12 mouse cellular contexts compared by ENCODE assay signal in genomic region chr5:28161383-28161937, GRCm38 (mm10). TPM values are rescaled to one million over a fixed set of nuclear protein-coding genes. Genes with fewer than 3 reads are reported as not detected.
DNase-seq lines count a peak whose midpoint lies in the region; ATAC-seq and TF ChIP-seq lines count a peak whose summit lies in the region.
"Had no signal": no experiment of that assay in that cellular context is flagged by ENCODE, and none has a peak within 500 bp of the region (broad histone marks: within the 10 kb centered on the region; RNA-seq: fewer than 3 reads in every experiment).

No protein-coding gene starts in this region.

- WGBS in hindbrain, embryonic 13.5 days: 4% methylated on average over 20 of the region's 20 CpGs
- 9% methylated on average over 20 of the region's 20 CpGs for WGBS in midbrain, embryonic 15.5 days

- H3K4me3 ChIP-seq in gastrocnemius, adult 2 months: peak overlapping the region; percentile 47
- H3K4me3 ChIP-seq in megakaryocyte, embryonic 14.5 days (replicated peaks): peak overlapping the region; percentile 70
- H3K4me3 ChIP-seq in hindbrain, embryonic 13.5 days: peak overlapping the region; percentile 15
- peak overlapping the region; percentile 1 for H3K4me3 ChIP-seq in midbrain, embryonic 15.5 days
- H3K4me3 ChIP-seq: liver, embryonic 15.5 days; myocyte had no signal

- H3K27ac ChIP-seq in gastrocnemius, adult 2 months: no peak overlapping the region
- no peak overlapping the region for H3K27ac ChIP-seq in hindbrain, embryonic 13.5 days
- no peak overlapping the region for H3K27ac ChIP-seq in midbrain, embryonic 15.5 days
- H3K27ac ChIP-seq: liver, embryonic 15.5 days had no signal

- no peaks in the 10 kb centered on the region for H3K36me3 ChIP-seq in megakaryocyte, embryonic 14.5 days (replicated peaks; ENCODE audit: low read length)
- H3K36me3 ChIP-seq in hindbrain, embryonic 13.5 days: no peaks in the 10 kb centered on the region
- H3K36me3 ChIP-seq in midbrain, embryonic 15.5 days (replicated peaks): no peaks in the 10 kb centered on the region
- H3K36me3 ChIP-seq: liver, embryonic 15.5 days had no signal

- TF ChIP-seq CTCF in gastrocnemius, adult 2 months (IDR thresholded peaks at IDR 0.05): no peak

- no peak for DNase-seq in gastrocnemius, adult 2 months
- no peak for DNase-seq in gastrocnemius, adult 8-10 months (ENCODE audit: low spot score in 2 of 2)
- no peak for DNase-seq in right cerebral cortex, postnatal 14 days
- DNase-seq: right cerebral cortex, postnatal 25 days; thymus, postnatal 36 days had no signal

- 0 out of 2 replicates have a peak overlapping the region, but pooled peaks have one; percentile 24 for H3K9ac ChIP-seq in hindbrain, embryonic 13.5 days
- no peak overlapping the region for H3K9ac ChIP-seq in midbrain, embryonic 15.5 days
- H3K9ac ChIP-seq: liver, embryonic 15.5 days had no signal

- no peak for ATAC-seq in megakaryocyte, adult 5-6 weeks (ENCODE audit: poor library complexity, severe bottlenecking)
- no peak for ATAC-seq in hindbrain, embryonic 13.5 days (ENCODE audit: low FRiP score)
- ATAC-seq in midbrain, embryonic 15.5 days (replicated peaks): no peak
- ATAC-seq in erythroblast, adult 5-6 weeks (replicated peaks; ENCODE audit: low FRiP score, poor library complexity, severe bottlenecking): no peak

- H3K4me2 ChIP-seq in hindbrain, embryonic 13.5 days: peak overlapping the region; percentile 34
- peak overlapping the region; percentile 34 for H3K4me2 ChIP-seq in midbrain, embryonic 15.5 days
- H3K4me2 ChIP-seq: liver, embryonic 15.5 days had no signal

- intact Hi-C loops in gastrocnemius, adult 2 months (cut with DNase I): no loop called here

- H3K4me1 ChIP-seq in megakaryocyte, embryonic 14.5 days: peaks cover 44% of the 10 kb centered on the region
- H3K4me1 ChIP-seq in hindbrain, embryonic 13.5 days (replicated peaks): peaks cover 43% of the 10 kb centered on the region
- peaks cover 41% of the 10 kb centered on the region for H3K4me1 ChIP-seq in midbrain, embryonic 15.5 days

- H3K27me3 ChIP-seq in megakaryocyte, embryonic 14.5 days (replicated peaks): peaks cover 96% of the 10 kb centered on the region
- H3K27me3 ChIP-seq in hindbrain, embryonic 13.5 days: peaks cover 99% of the 10 kb centered on the region
- H3K27me3 ChIP-seq in midbrain, embryonic 15.5 days (replicated peaks): peaks cover 65% of the 10 kb centered on the region

- H3K9me3 ChIP-seq in megakaryocyte, embryonic 14.5 days: 0 out of 2 replicates have a peak, but pooled peaks cover 6% of the 10 kb centered on the region
- no peaks in the 10 kb centered on the region for H3K9me3 ChIP-seq in hindbrain, embryonic 13.5 days
- no peaks in the 10 kb centered on the region for H3K9me3 ChIP-seq in midbrain, embryonic 15.5 days
- H3K9me3 ChIP-seq: liver, embryonic 15.5 days had no signal

RNA-seq across cellular contexts. Expression of gene En2, which starts 4.0 kb away (rescaled TPM):
- total RNA-seq in gastrocnemius, adult 2 months (2021): under 1 TPM; 0.36 to 0.54 TPM
- under 1 TPM; 0.38 to 0.48 (median 0.44) TPM for total RNA-seq in gastrocnemius, adult 8-10 months (2022)
- polyA plus RNA-seq in megakaryocyte, embryonic 14.5 days (2012; ENCODE audit: insufficient read depth, low replicate concordance): 0.47 TPM in 1 of 2 replicates, not detected in the other
- not detected in 2 replicates for total RNA-seq in megakaryocyte, adult 5-6 weeks (2015)
- not detected in 2 replicates for total RNA-seq in megakaryocyte, adult 5-6 weeks (2017)
- 0.58 and 0.71 TPM in 2 replicates for polyA plus RNA-seq in hindbrain, embryonic 13.5 days (2015; fragmentation: Nextera tagmentation; extraction: Ambion mirVana)
- 0.93 and 1.5 TPM in 2 replicates for polyA plus RNA-seq in midbrain, embryonic 15.5 days (2015; fragmentation: Nextera tagmentation; extraction: Ambion mirVana)
- not detected in 2 replicates for total RNA-seq in erythroblast, adult 5-6 weeks (2015; ENCODE audit: low replicate concordance)
- not detected in 2 replicates for total RNA-seq in erythroblast, adult 5-6 weeks (2017; ENCODE audit: low replicate concordance)
- polyA plus RNA-seq: liver, embryonic 15.5 days; myocyte had no signal

Comparison
In these comparisons a context has a peak if more than half of its experiments do, and no peak if none do; other contexts are left out.
1. H3K4me3 ChIP-seq: peak in every context shown above with its lines; median percentile 70 in megakaryocyte, embryonic 14.5 days; 47 in gastrocnemius, adult 2 months; 15 in hindbrain, embryonic 13.5 days; 1 in midbrain, embryonic 15.5 days.